Mouse (Mus musculus) brain, embryonic 14.5 days (tissue): ENCODE results near the gene Parp2.
"Not testable (repeated sequence)": the region's sequence is repeated elsewhere in the genome, so short reads cannot be mapped to it uniquely, and the experiment has no call there.

Experiments used
- CTCF ChIP-seq: fragments of 200-500 bp; IDR thresholded peaks from 2 replicates; pipeline ENCODE4 v1.5.1; 2012; ENCODE audit warnings: inconsistent platforms, mild to moderate bottlenecking, moderate library complexity, borderline replicate concordance; ENCODE audit not compliant: insufficient read depth, insufficient read length; ENCODE audit errors: extremely low read depth
- POLR2A ChIP-seq: fragments of 200-500 bp; IDR thresholded peaks from 2 replicates; pipeline ENCODE4 v1.6.1; 2012; ENCODE audit warnings: mild to moderate bottlenecking, inconsistent platforms, borderline replicate concordance; ENCODE audit not compliant: poor library complexity, insufficient read depth, insufficient read length, severe bottlenecking; ENCODE audit errors: extremely low read depth

- not testable (repeated sequence) for TF ChIP-seq CTCF, POLR2A
Observed at GRCm38 (mm10) chr14:50865005-50865404, 57.4 kb downstream of the Parp2 start.
